ENCODE assay signal across 16 mouse cellular contexts in the genomic region with DNA sequence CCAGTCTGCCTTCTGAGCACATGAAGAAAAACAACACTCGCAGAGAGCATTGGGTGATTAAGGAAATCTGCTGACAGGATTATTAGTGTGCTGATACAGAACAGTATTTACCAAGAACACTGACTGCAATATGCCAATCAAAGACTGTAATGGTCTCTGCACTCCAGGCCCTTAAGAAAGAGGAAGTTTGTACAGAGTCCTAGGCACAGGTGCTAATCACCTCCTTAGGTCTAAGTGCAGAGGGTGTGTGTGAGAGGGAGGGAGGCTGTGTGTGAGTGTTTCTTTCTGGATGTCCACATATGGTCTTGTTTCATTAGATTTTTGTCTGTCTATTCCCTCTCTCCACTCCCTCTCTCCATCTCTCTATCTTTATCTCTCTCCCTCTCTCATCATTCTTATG. TPM values are rescaled to one million over a fixed set of nuclear protein-coding genes. Genes with fewer than 3 reads are reported as not detected.
"Had no signal": no experiment of that assay in that cellular context is flagged by ENCODE, and none has a peak within 500 bp of the region (broad histone marks: within the 10 kb centered on the region; RNA-seq: fewer than 3 reads in every experiment).

No protein-coding gene starts in this region.

- DNase-seq: lung, adult 18-20 months; lung, embryonic 14.5 days; lung, postnatal 10 days; lung, postnatal 4 days; right cerebral cortex, postnatal 14 days; spleen, adult 18-20 months; thymus, adult 18-20 months; thymus, postnatal 14 days; thymus, postnatal 36 days had no signal

- H3K9ac ChIP-seq: lung, embryonic 14.5 days; midbrain, embryonic 12.5 days; midbrain, embryonic 15.5 days; neural tube, embryonic 12.5 days had no signal

- H3K4me3 ChIP-seq: midbrain, embryonic 10.5 days; midbrain, embryonic 12.5 days; midbrain, embryonic 15.5 days; neural tube, embryonic 12.5 days had no signal

- H3K36me3 ChIP-seq: midbrain, embryonic 10.5 days; midbrain, embryonic 12.5 days; midbrain, embryonic 15.5 days; neural tube, embryonic 12.5 days had no signal

- ATAC-seq: midbrain, embryonic 15.5 days had no signal

- H3K27ac ChIP-seq: midbrain, embryonic 10.5 days; midbrain, embryonic 12.5 days; midbrain, embryonic 15.5 days; neural tube, embryonic 12.5 days had no signal

- H3K4me2 ChIP-seq: lung, embryonic 14.5 days; midbrain, embryonic 12.5 days; midbrain, embryonic 15.5 days; neural tube, embryonic 12.5 days had no signal

- H3K9me3 ChIP-seq: midbrain, embryonic 10.5 days; midbrain, embryonic 12.5 days; midbrain, embryonic 15.5 days; neural tube, embryonic 12.5 days had no signal

RNA-seq across cellular contexts. Expression of gene Barx2, which starts 6.5 kb away (rescaled TPM):
- polyA plus RNA-seq: liver, embryonic 16.5 days; lung, embryonic 16.5 days; midbrain, embryonic 12.5 days; neural tube, embryonic 14.5 days had no signal
